Mouse (Mus musculus): ENCODE results near the gene Casr. TPM values are rescaled to one million over a fixed set of nuclear protein-coding genes. Genes with fewer than 3 reads are reported as not detected.

The Casr gene
- polyA plus RNA-seq, 1 experiment from 2014 or later: 0.52 TPM

- Histone ChIP-seq H3K36me3 (no peaks in the 10 kb centered on the region), H3K9ac (no peak overlapping the region), H3K4me3 (no peak overlapping the region), H3K9me3 (peaks cover 4% of the 10 kb centered on the region; the same call in 1 of the 2 replicates), H3K27ac (no peak overlapping the region), H3K27me3 (no peaks in the 10 kb centered on the region), H3K4me1 (no peaks in the 10 kb centered on the region), H3K4me2 (no peak overlapping the region)
- no peak for ATAC-seq (ENCODE audit: insufficient number of reproducible peaks, insufficient read depth, low FRiP score, low TSS enrichment, low read depth)
- 86% methylated on average over 9 of the region's 9 CpGs for WGBS
These were observed 92.6 kb downstream of the Casr start for GRCm38 (mm10) chr16:36469367-36469766.

DNA sequence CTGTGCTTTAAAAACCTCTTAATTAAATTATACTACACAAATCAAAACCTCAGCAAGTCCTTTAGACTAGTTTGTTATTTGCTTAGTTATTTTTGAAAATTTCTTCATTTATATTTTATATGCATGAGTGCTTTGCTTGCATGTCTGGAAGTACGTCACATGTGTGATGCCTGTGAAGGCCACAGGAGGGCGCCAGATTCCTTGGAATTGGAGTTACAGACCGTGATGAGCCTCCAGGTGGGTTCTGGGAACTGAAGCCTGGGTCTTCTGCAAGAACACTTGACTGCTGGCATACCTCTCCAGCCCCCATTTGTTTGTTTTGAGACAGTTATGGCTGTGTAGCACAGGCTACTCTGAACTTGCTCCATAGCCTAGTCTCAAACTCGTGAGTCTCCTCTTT, 93.1 kb downstream of the Casr start:
- 71% methylated on average over 4 of the region's 4 CpGs for WGBS
- no peaks in the 10 kb centered on the region for H3K27me3 ChIP-seq
- ATAC-seq (ENCODE audit: insufficient number of reproducible peaks, insufficient read depth, low FRiP score, low TSS enrichment, low read depth): no peak
- no peaks in the 10 kb centered on the region for H3K36me3 ChIP-seq
- no peak overlapping the region for H3K9ac ChIP-seq
- peaks cover 4% of the 10 kb centered on the region; the same call in 1 of the 2 replicates for H3K9me3 ChIP-seq
- H3K27ac ChIP-seq: no peak overlapping the region
- no peak overlapping the region for H3K4me2 ChIP-seq
- no peak overlapping the region for H3K4me3 ChIP-seq
- no peaks in the 10 kb centered on the region for H3K4me1 ChIP-seq

GRCm38 (mm10) chr16:36467936-36468335, 94.0 kb downstream of the Casr start:
- no peak for ATAC-seq (ENCODE audit: insufficient number of reproducible peaks, insufficient read depth, low FRiP score, low TSS enrichment, low read depth)
- no peaks in the 10 kb centered on the region for H3K36me3 ChIP-seq

DNA sequence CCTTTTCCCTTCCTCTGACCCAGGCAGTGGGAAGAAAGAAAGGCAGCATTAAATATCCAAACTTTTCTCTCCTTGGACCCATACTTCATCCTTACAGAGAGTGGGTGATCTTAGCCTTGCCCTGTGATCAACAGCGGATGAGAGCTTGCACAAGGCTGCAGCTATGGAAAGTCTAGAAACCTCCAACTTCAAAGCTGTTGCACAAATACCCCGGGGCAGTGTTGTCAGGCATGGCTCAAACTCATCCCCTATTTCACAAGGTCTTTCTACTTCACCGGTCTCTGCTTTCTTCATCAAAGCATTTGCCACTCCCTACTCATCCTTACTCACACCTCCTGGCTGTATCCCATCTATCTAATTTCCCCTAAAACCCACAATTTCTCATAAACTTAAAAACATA, 96.5 kb downstream of the Casr start:
- Histone ChIP-seq H3K27ac (no peak overlapping the region), H3K27me3 (no peaks in the 10 kb centered on the region), H3K9me3 (peaks cover 4% of the 10 kb centered on the region; the same call in 1 of the 2 replicates), H3K4me1 (no peaks in the 10 kb centered on the region), H3K9ac (no peak overlapping the region), H3K4me2 (no peak overlapping the region), H3K36me3 (no peaks in the 10 kb centered on the region), H3K4me3 (no peak overlapping the region)
- WGBS: 71% methylated on average over 3 of the region's 3 CpGs
- no peak for ATAC-seq (ENCODE audit: insufficient number of reproducible peaks, insufficient read depth, low FRiP score, low TSS enrichment, low read depth)

More at GRCm38 (mm10) chr16:36467936-36468335, 94.0 kb downstream of the Casr start:
- Histone ChIP-seq H3K9ac (no peak overlapping the region), H3K4me2 (no peak overlapping the region), H3K27ac (no peak overlapping the region), H3K27me3 (no peaks in the 10 kb centered on the region), H3K4me1 (no peaks in the 10 kb centered on the region), H3K9me3 (peaks cover 4% of the 10 kb centered on the region; the same call in 1 of the 2 replicates), H3K4me3 (no peak overlapping the region)
- 57% methylated on average over 2 of the region's 2 CpGs for WGBS

DNA sequence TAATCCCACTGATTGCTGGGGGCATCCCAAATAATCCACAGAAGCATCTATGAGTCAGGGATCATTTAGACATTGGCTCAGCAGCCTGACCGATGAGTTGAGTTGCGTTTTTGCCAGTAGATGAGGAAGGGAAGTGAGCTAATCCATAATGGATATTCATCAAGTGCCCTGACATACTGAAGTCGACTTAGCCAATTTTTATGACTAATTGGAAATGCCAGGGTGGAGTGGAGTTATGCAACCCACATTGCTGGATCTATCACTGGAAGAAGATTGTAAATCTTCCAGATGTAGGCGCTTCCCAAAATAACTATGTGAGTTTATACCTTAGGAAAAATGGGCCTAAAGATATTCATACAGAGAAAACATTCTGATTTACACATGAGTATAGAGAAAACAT, 97.9 kb downstream of the Casr start:
- WGBS: 80% methylated on average over 4 of the region's 4 CpGs
- Histone ChIP-seq H3K4me3 (no peak overlapping the region), H3K36me3 (no peaks in the 10 kb centered on the region), H3K27ac (no peak overlapping the region), H3K9ac (no peak overlapping the region), H3K27me3 (no peaks in the 10 kb centered on the region), H3K9me3 (peaks cover 3% of the 10 kb centered on the region; the same call in 1 of the 2 replicates), H3K4me1 (no peaks in the 10 kb centered on the region), H3K4me2 (no peak overlapping the region)
- ATAC-seq (ENCODE audit: insufficient number of reproducible peaks, insufficient read depth, low FRiP score, low TSS enrichment, low read depth): no peak

DNA sequence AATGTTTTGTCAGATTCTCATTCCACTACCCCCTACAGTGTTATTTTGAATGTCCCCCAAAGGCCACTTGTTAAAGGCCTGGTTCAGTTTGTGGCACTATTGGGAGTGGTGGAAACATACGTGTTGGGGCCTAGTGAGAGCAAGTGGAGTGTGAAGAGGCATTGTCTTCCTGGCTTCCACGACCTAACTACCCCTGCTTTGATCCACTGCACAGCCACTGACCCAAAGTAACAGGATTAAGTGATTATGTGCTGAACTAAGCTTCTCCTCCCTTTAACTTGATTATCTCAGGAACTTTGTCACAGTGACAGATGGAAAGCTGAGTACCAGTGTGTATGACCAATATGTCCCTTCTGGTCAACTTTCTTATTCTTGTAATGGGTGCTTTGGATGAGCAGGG, 101.5 kb downstream of the Casr start:
- H3K4me3 ChIP-seq: no peak overlapping the region
- no peaks in the 10 kb centered on the region for H3K9me3 ChIP-seq
- WGBS: 22% methylated on average over 2 of the region's 2 CpGs

DNA sequence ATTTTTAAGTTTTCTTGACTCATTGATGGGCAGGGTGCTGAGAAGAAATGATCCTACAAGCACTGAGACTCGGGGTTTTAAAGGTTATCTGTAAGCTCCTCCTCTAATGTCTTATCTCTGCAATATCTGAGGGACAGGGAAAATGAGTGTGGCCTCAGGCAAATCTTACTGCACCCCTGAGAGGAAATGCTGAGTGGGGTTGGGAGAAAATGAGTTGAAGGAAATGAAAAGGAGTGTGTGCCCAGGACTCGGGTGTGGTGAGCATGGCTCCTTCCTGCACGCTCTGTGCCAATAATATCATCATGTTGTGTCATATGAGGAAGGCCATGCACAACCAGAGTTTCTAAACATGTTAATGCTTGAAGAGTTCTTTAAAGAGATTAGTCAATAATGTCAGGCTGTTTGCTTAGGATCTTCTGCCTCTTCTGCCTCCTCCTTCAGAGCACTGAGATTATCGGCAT, 106.6 kb downstream of the Casr start, which contains the start of gene Stfa3:
TSS of gene Stfa3 (minus strand) at position 51 of the 461 bp plus-strand sequence.
- Histone ChIP-seq H3K27me3 (no peaks in the 10 kb centered on the region), H3K4me2 (no peak within 1 kb of the TSS), H3K9ac (no peak within 1 kb of the TSS), H3K4me1 (no peaks in the 10 kb centered on the region), H3K9me3 (no peaks in the 10 kb centered on the region), H3K36me3 (no peaks in the 10 kb centered on the region), H3K27ac (no peak within 1 kb of the TSS), H3K4me3 (no peak within 1 kb of the TSS)
- no peak for ATAC-seq (ENCODE audit: insufficient number of reproducible peaks, insufficient read depth, low FRiP score, low TSS enrichment, low read depth)
- 76% methylated on average over 4 of the region's 4 CpGs for WGBS

More for the DNA sequence above, 101.5 kb downstream of the Casr start:
- H3K9ac ChIP-seq: no peak overlapping the region
- H3K4me1 ChIP-seq: no peaks in the 10 kb centered on the region
- no peak overlapping the region for H3K27ac ChIP-seq
- H3K27me3 ChIP-seq: no peaks in the 10 kb centered on the region
- no peak overlapping the region for H3K4me2 ChIP-seq
- no peak for ATAC-seq (ENCODE audit: insufficient number of reproducible peaks, insufficient read depth, low FRiP score, low TSS enrichment, low read depth)
- no peaks in the 10 kb centered on the region for H3K36me3 ChIP-seq

Other genes with a start within 250 kb of the Casr start
- gene BC117090, start 227.8 kb downstream of the Casr start, polyA plus RNA-seq (2015; fragmentation: Nextera tagmentation; extraction: Ambion mirVana): not detected in 2 replicates
- gene BC100530, start 194.4 kb downstream of the Casr start, polyA plus RNA-seq (2015; fragmentation: Nextera tagmentation; extraction: Ambion mirVana): 18.0 and 39.7 TPM in 2 replicates
- 1.1 TPM in 1 of 2 replicates, not detected in the other for gene Stfa2, start 153.7 kb downstream of the Casr start, polyA plus RNA-seq (2015; fragmentation: Nextera tagmentation; extraction: Ambion mirVana)
- gene Stfa3, start 106.7 kb downstream of the Casr start, polyA plus RNA-seq (2015; fragmentation: Nextera tagmentation; extraction: Ambion mirVana): 4.9 and 10.5 TPM in 2 replicates
- gene Cd86, start 103.9 kb upstream of the Casr start, polyA plus RNA-seq (2015; fragmentation: Nextera tagmentation; extraction: Ambion mirVana): 1.4 and 2.5 TPM in 2 replicates
- 2.7 and 3.8 TPM in 2 replicates for gene Ildr1, start 131.8 kb upstream of the Casr start, polyA plus RNA-seq (2015; fragmentation: Nextera tagmentation; extraction: Ambion mirVana)
- 5.2 and 9.6 TPM in 2 replicates for gene Slc15a2, start 222.8 kb upstream of the Casr start, polyA plus RNA-seq (2015; fragmentation: Nextera tagmentation; extraction: Ambion mirVana)